Mouse (Mus musculus) ES-Bruce4 (cell line): ENCODE measurements around the gene Erbb4. TPM values are rescaled to one million over a fixed set of nuclear protein-coding genes. Genes with fewer than 3 reads are reported as not detected.

Experiments
- H3K27ac ChIP-seq: 2 replicates; pipeline ENCODE4 v1.5.1; 2012; ENCODE audit warnings: low read length, inconsistent platforms; ENCODE audit not compliant: insufficient read depth
- H3K27me3 ChIP-seq: 2 replicates; pipeline ENCODE4 v1.6.1; 2012; ENCODE audit warnings: mild to moderate bottlenecking, low read length, inconsistent platforms; ENCODE audit not compliant: control insufficient read depth, poor library complexity, insufficient read depth, severe bottlenecking
- H3K36me3 ChIP-seq: 2 replicates; pipeline ENCODE4 v1.6.1; 2012; ENCODE audit warnings: inconsistent platforms, mild to moderate bottlenecking, low read length, moderate library complexity; ENCODE audit not compliant: control insufficient read depth, poor library complexity, insufficient read depth, severe bottlenecking
- H3K4me1 ChIP-seq: one replicate; pipeline ENCODE4 v1.8.1; 2011; ENCODE audit warnings: low read length; ENCODE audit not compliant: control insufficient read depth, insufficient read depth
- H3K4me3 ChIP-seq: 2 replicates; pipeline ENCODE4 v1.5.1; 2011; ENCODE audit warnings: low read depth, mild to moderate bottlenecking, low read length
- H3K9ac ChIP-seq: 2 replicates; pipeline ENCODE4 v1.6.1; 2012; ENCODE audit warnings: low read depth, mild to moderate bottlenecking, inconsistent platforms; ENCODE audit not compliant: poor library complexity, severe bottlenecking
- H3K9me3 ChIP-seq: replicated peaks from 2 replicates; pipeline ENCODE4 v1.6.1; 2012; ENCODE audit warnings: mild to moderate bottlenecking, low read length, inconsistent platforms; ENCODE audit not compliant: control insufficient read depth, poor library complexity, insufficient read depth, severe bottlenecking
- CTCF ChIP-seq: IDR thresholded peaks from one replicate; pipeline ENCODE4 v1.8.1; 2011; ENCODE audit warnings: low read depth, low read length
- EP300 ChIP-seq: IDR thresholded peaks from 2 replicates; pipeline ENCODE4 v1.6.1; 2011; ENCODE audit warnings: low read depth, low read length; ENCODE audit not compliant: insufficient read depth
- POLR2A ChIP-seq: IDR thresholded peaks from one replicate; pipeline ENCODE4 v1.8.1; 2011; ENCODE audit warnings: low read length; ENCODE audit not compliant: insufficient read depth
- polyA plus RNA-seq: library from polyadenylated mRNA; stranded (reverse); fragments of >200 nt; gene quantifications from 2 replicates; pipeline ENCODE4 v1.2.4, GENCODE M21; 2011; ENCODE audit warnings: low read depth; ENCODE audit not compliant: missing spikeins, insufficient read depth, insufficient read length

The Erbb4 gene
- polyA plus RNA-seq, 1 experiment = 0.90 TPM

DNA sequence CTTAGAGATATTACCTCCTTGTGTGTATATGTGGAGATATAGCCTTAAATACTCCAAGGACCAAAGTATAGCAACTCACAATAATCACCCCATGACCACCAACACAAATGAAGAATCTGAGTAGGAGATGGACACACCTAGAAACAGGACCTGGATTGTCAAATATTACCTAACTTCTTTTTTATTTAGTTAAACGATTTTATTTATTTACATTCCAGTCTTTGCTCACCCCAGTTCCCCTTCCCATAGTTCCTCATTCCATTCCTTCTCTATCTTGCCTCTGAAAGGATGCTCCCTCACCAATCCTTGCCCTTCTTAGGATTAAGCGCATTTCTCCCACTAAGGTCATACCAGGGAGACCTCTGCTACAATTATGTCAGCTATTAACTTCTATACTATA lies 128.6 kb downstream of the Erbb4 start:
- H3K27me3 ChIP-seq = no peaks in the 10 kb centered on the region
- no peak overlapping the region for H3K27ac ChIP-seq
- no peaks in the 10 kb centered on the region for H3K9me3 ChIP-seq

DNA sequence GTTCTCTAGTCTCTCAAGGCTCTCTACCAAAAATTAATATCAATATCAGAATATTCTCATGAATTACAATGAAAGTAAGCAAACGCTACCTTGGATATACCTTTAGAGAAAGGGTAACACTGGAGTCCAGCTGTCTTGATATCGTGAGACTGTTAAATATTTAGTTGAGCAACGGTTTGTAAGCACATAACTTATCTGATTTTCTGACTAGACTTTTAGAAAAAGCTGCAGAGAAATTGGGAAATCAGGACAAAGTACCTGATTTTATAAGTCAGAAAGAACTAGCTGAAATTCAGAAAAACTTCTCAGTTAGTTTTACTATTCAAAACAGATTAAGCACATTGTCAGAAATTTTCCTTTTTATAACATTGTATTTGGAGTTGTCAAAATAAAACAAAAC lies 129.3 kb downstream of the Erbb4 start:
- Histone ChIP-seq H3K36me3 (no peaks in the 10 kb centered on the region), H3K9ac (no peak overlapping the region), H3K27me3 (no peaks in the 10 kb centered on the region), H3K4me1 (no peaks in the 10 kb centered on the region), H3K9me3 (no peaks in the 10 kb centered on the region), H3K4me3 (no peak overlapping the region), H3K27ac (no peak overlapping the region)
- TF ChIP-seq POLR2A (no peak), CTCF (no peak), EP300 (no peak)

More for the DNA sequence above, 128.6 kb downstream of the Erbb4 start:
- H3K4me3 ChIP-seq = no peak overlapping the region
- no peak overlapping the region for H3K9ac ChIP-seq
- TF ChIP-seq CTCF (no peak), POLR2A (no peak), EP300 (no peak)
- no peaks in the 10 kb centered on the region for H3K4me1 ChIP-seq
- no peaks in the 10 kb centered on the region for H3K36me3 ChIP-seq

GRCm38 (mm10) chr1:68973355-68974127 lies 134.3 kb downstream of the Erbb4 start:
- Histone ChIP-seq H3K27ac (no peak overlapping the region), H3K9me3 (no peaks in the 10 kb centered on the region), H3K36me3 (no peaks in the 10 kb centered on the region), H3K27me3 (no peaks in the 10 kb centered on the region), H3K9ac (no peak overlapping the region), H3K4me1 (no peaks in the 10 kb centered on the region), H3K4me3 (no peak overlapping the region)
- no peak for TF ChIP-seq CTCF
- TF ChIP-seq POLR2A = no peak
- no peak for TF ChIP-seq EP300

GRCm38 (mm10) chr1:68964127-68964526 lies 143.7 kb downstream of the Erbb4 start:
- Histone ChIP-seq H3K4me1 (no peaks in the 10 kb centered on the region), H3K9ac (no peak overlapping the region), H3K27ac (no peak overlapping the region), H3K36me3 (no peaks in the 10 kb centered on the region), H3K9me3 (no peaks in the 10 kb centered on the region), H3K27me3 (no peaks in the 10 kb centered on the region), H3K4me3 (no peak overlapping the region)
- no peak for TF ChIP-seq CTCF
- no peak for TF ChIP-seq POLR2A
- no peak for TF ChIP-seq EP300

DNA sequence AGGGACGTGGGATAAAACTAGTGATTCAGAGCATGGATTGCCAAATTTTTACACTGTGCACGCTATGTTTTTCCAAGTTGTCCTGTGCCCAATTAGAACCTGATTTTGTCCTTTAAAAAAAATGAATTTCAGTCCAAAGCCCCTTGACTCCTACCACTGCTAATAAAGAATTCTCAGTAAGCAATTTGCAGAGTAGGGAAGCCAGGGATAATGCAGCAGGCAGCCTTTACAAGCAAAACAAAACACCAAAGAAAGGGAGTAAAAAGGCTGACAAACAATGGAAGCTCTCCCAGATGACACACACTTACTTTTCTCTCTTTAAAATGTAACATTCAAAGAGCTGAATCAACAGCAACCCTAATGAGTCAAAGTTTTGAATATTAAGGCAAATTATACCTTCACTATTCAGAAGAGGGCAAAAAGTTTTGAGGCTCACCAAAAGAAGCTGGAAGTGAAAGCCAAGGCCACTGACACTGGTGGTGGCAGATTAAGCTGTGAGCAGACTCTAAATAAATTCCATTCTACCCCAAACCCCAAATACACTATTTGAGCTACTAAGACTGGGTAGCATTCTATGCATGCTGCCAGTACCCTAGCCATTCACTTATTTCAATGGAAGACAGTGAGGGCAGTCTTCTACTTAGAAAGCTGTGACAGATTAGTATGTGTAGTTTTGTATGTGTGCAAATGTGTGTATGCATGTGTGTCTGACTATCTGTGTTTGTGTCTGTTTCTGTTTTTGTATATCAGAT lies 146.3 kb downstream of the Erbb4 start:
- no peaks in the 10 kb centered on the region for H3K9me3 ChIP-seq
- H3K27ac ChIP-seq = no peak overlapping the region
- H3K4me1 ChIP-seq = no peaks in the 10 kb centered on the region
- no peaks in the 10 kb centered on the region for H3K36me3 ChIP-seq
- no peaks in the 10 kb centered on the region for H3K27me3 ChIP-seq
- TF ChIP-seq EP300 (no peak), POLR2A (no peak), CTCF (no peak)
- H3K4me3 ChIP-seq = no peak overlapping the region
- no peak overlapping the region for H3K9ac ChIP-seq

GRCm38 (mm10) chr1:68956766-68957533 lies 150.9 kb downstream of the Erbb4 start:
- H3K27ac ChIP-seq = no peak overlapping the region
- H3K27me3 ChIP-seq = no peaks in the 10 kb centered on the region
- H3K4me3 ChIP-seq = no peak overlapping the region
- H3K9me3 ChIP-seq = no peaks in the 10 kb centered on the region
- H3K36me3 ChIP-seq = no peaks in the 10 kb centered on the region
- no peak overlapping the region for H3K9ac ChIP-seq
- no peaks in the 10 kb centered on the region for H3K4me1 ChIP-seq
- TF ChIP-seq EP300 (no peak), CTCF (no peak), POLR2A (no peak)
